Mouse (Mus musculus): Measurements from ENCODE around the gene Clec2l.

Gene Clec2l

GRCm38 (mm10) chr6:38719229-38719628 lies 56.4 kb downstream of the Clec2l start:
- DNase-seq = no peak

DNA sequence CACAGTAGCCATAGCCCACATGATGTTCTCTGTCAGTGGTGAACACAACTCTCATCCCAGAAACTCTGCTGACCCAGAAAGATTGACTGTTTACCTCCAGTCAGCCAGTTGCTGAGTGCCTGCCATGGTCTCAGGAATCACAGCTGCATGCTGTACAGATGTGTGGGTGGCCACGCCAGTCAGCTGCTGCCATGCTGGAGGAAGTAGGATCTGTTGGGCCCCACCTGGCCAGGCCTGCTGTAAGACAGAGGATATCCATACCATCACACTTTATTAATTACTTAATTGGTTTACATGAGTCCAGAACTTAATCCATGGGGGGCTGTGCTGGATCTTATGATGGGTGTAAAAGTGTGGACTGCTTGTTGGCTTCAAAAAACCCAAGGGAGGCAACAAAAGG lies 58.5 kb downstream of the Clec2l start:
- no peak for DNase-seq

DNA sequence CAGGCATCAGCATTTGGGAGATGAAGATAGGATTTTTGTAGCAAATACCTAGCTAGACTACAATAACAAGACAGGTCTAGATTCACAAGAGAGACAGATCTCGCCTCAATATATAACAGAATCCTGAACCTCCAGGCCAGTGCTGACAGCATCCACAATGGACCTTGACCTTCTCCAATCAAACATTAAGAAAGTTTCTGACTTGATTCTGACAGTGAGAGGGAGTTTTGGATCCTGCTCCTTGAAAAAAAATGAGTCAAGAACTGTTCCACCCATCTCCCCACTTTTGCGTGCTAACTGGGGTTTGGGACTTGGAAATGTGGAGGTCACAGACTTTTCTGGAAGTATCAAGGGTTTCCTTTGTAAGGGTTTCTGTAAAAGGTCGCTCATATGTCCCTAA lies 62.6 kb downstream of the Clec2l start:
- no peak for DNase-seq

Measured in cerebellum, postnatal 10 days (tissue).